In genomic region chr6:5783830-5784229, GRCm38 (mm10) we compare ENCODE assay signal across 19 mouse cellular contexts. TPM values are rescaled to one million over a fixed set of nuclear protein-coding genes. Genes with fewer than 3 reads are reported as not detected.
"Had no signal": no experiment of that assay in that cellular context is flagged by ENCODE, and none has a peak within 500 bp of the region (broad histone marks: within the 10 kb centered on the region; RNA-seq: fewer than 3 reads in every experiment).

No protein-coding gene starts in this region.

- H3K4me2 ChIP-seq: limb, embryonic 12.5 days; liver, embryonic 13.5 days; midbrain, embryonic 11.5 days had no signal

- ATAC-seq: lung, postnatal 0 days had no signal

- H3K9ac ChIP-seq: limb, embryonic 12.5 days; liver, embryonic 13.5 days had no signal

- H3K4me1 ChIP-seq: limb, embryonic 12.5 days; liver, embryonic 13.5 days; megakaryocyte, embryonic 14.5 days had no signal

- H3K4me3 ChIP-seq: left cerebral cortex, adult 2 months; limb, embryonic 12.5 days; liver, embryonic 13.5 days; megakaryocyte, embryonic 14.5 days had no signal

- DNase-seq: kidney, adult 2 months; kidney, postnatal 36 days; layer of hippocampus, postnatal 36 days; liver, embryonic 13.5 days; lung, adult 2 months; lung, postnatal 36 days; midbrain, embryonic 14.5 days; right cerebral cortex, adult 18-20 months; right cerebral cortex, postnatal 14 days; right cerebral cortex, postnatal 4 days; thymus, postnatal 25 days had no signal

- H3K36me3 ChIP-seq: limb, embryonic 12.5 days; liver, embryonic 13.5 days had no signal

- H3K9me3 ChIP-seq: limb, embryonic 12.5 days; liver, embryonic 13.5 days had no signal

- H3K27me3 ChIP-seq: limb, embryonic 12.5 days; liver, embryonic 13.5 days; megakaryocyte, embryonic 14.5 days had no signal

- H3K27ac ChIP-seq: kidney, postnatal 0 days; left cerebral cortex, adult 2 months; limb, embryonic 12.5 days; liver, embryonic 13.5 days; stomach, postnatal 0 days had no signal

RNA-seq across cellular contexts. Expression of gene Dync1i1, which starts 58.4 kb away (rescaled TPM):
- polyA plus RNA-seq: liver, adult 2 months had no signal
